Mouse (Mus musculus): Measurements from ENCODE around the gene Iqgap1. TPM values are rescaled to one million over a fixed set of nuclear protein-coding genes. Genes with fewer than 3 reads are reported as not detected.
A peak's percentile ranks its signal among the peaks of the same experiment; 100 is the strongest.

The Iqgap1 gene
- polyA plus RNA-seq, 1 experiment from 2014 or later, result 35.6 TPM

DNA sequence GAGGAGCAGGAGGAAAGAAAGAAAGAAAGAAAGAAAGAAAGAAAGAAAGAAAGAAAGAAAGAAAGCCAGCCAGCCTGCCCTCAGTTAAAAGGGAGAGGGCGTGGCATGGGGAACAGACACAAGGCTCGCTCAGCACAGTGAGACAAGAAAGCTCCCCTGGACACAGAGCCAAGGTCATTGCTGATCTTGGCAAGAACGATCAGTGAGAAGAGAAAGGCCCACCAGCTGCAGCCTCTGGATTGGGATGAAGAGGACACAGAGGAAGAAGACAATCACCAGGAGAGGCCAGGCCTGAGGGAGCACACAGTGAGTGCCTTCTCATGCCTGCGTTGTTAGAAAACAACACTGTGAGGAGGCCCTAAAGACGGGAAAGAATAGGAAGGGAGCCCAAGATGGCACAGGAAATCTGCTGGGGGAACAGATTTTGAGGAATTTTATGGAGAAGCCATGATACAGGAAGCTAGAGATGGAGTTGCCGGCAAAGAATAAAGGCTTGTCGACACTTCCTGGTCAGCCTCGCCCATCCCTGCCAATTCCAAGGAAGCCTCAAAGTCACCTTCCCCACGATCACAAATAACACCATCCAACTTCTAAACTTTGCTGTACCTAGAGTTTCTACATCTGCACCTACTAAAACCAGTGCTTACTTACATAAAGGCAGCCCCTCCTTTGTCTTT is 44.2 kb downstream of the Iqgap1 start:
- Histone ChIP-seq H3K27me3 (no peaks in the 10 kb centered on the region), H3K27ac (peak overlapping the region; percentile 83), H3K9ac (peak overlapping the region; percentile 11; the same call in 1 of the 2 replicates), H3K9me3 (replicated peaks) (no peaks in the 10 kb centered on the region), H3K4me3 (no peak overlapping the region), H3K4me1 (replicated peaks) (peaks cover 68% of the 10 kb centered on the region), H3K4me2 (0 out of 2 replicates have a peak overlapping the region, but pooled peaks have one; percentile 3), H3K36me3 (no peaks in the 10 kb centered on the region)
- ATAC-seq (replicated peaks; ENCODE audit: insufficient number of reproducible peaks, insufficient read depth, low FRiP score, low read depth), result peak; percentile 47; the same call in 1 of the 2 replicates
- 42% methylated on average over 9 of the region's 9 CpGs for WGBS

GRCm38 (mm10) chr7:80778958-80779669 is 46.7 kb downstream of the Iqgap1 start:
- peak overlapping the region; percentile 5; the same call in 1 of the 2 replicates for H3K4me2 ChIP-seq
- H3K4me1 ChIP-seq (replicated peaks), result peaks cover 68% of the 10 kb centered on the region
- H3K36me3 ChIP-seq, result no peaks in the 10 kb centered on the region
- H3K9ac ChIP-seq, result no peak overlapping the region
- no peaks in the 10 kb centered on the region for H3K27me3 ChIP-seq
- H3K4me3 ChIP-seq, result no peak overlapping the region
- 57% methylated on average over 12 of the region's 12 CpGs for WGBS
- peak overlapping the region; percentile 73 for H3K27ac ChIP-seq
- H3K9me3 ChIP-seq (replicated peaks), result no peaks in the 10 kb centered on the region
- peak; percentile 25; the same call in 1 of the 2 replicates for ATAC-seq (replicated peaks; ENCODE audit: insufficient number of reproducible peaks, insufficient read depth, low FRiP score, low read depth)

DNA sequence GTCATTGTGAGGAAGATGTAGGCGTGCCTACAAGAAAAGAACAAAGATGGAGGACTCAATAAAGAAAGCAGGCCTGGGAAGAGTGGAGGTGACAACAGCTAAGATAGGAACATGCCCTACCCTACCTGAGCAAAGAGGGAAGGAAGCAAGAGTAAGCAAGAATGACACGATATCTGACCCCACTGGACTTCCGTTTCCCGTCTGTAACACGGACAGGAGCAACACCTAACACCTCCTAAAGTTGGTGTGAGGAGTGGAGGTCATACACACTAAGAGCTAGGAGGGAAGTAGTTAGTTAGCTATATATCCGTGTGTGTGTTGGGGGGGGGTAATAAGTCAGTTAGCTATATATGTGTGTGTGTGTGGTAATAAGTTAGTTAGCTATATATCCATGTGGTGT is 47.4 kb downstream of the Iqgap1 start:
- 88% methylated on average over 6 of the region's 6 CpGs for WGBS
- no peaks in the 10 kb centered on the region for H3K36me3 ChIP-seq
- no peaks in the 10 kb centered on the region for H3K9me3 ChIP-seq (replicated peaks)
- H3K4me1 ChIP-seq (replicated peaks), result peaks cover 66% of the 10 kb centered on the region
- no peaks in the 10 kb centered on the region for H3K27me3 ChIP-seq
- H3K27ac ChIP-seq, result no peak overlapping the region
- no peak for ATAC-seq (replicated peaks; ENCODE audit: insufficient number of reproducible peaks, insufficient read depth, low FRiP score, low read depth)
- H3K9ac ChIP-seq, result no peak overlapping the region
- no peak overlapping the region for H3K4me3 ChIP-seq
- no peak overlapping the region for H3K4me2 ChIP-seq

GRCm38 (mm10) chr7:80777151-80777550 is 48.6 kb downstream of the Iqgap1 start:
- Histone ChIP-seq H3K9ac (no peak overlapping the region), H3K27me3 (no peaks in the 10 kb centered on the region), H3K4me2 (no peak overlapping the region), H3K36me3 (no peaks in the 10 kb centered on the region), H3K4me3 (no peak overlapping the region), H3K27ac (peak overlapping the region; percentile 67), H3K9me3 (replicated peaks) (no peaks in the 10 kb centered on the region), H3K4me1 (replicated peaks) (peaks cover 55% of the 10 kb centered on the region)
- ATAC-seq (replicated peaks; ENCODE audit: insufficient number of reproducible peaks, insufficient read depth, low FRiP score, low read depth), result no peak
- WGBS, result 28% methylated on average over 8 of the region's 8 CpGs

GRCm38 (mm10) chr7:80776090-80776489 is 49.7 kb downstream of the Iqgap1 start:
- Histone ChIP-seq H3K4me3 (no peak overlapping the region), H3K27ac (no peak overlapping the region), H3K27me3 (no peaks in the 10 kb centered on the region), H3K9ac (no peak overlapping the region), H3K4me2 (no peak overlapping the region), H3K4me1 (replicated peaks) (peaks cover 44% of the 10 kb centered on the region), H3K36me3 (no peaks in the 10 kb centered on the region), H3K9me3 (replicated peaks) (no peaks in the 10 kb centered on the region)
- ATAC-seq (replicated peaks; ENCODE audit: insufficient number of reproducible peaks, insufficient read depth, low FRiP score, low read depth), result no peak
- 93% methylated on average over 3 of the region's 3 CpGs for WGBS

- H3K36me3 ChIP-seq, result no peaks in the 10 kb centered on the region
- no peaks in the 10 kb centered on the region for H3K27me3 ChIP-seq
- peaks cover 42% of the 10 kb centered on the region for H3K4me1 ChIP-seq (replicated peaks)
- no peaks in the 10 kb centered on the region for H3K9me3 ChIP-seq (replicated peaks)
- no peak overlapping the region for H3K27ac ChIP-seq
- no peak overlapping the region for H3K4me2 ChIP-seq
- no peak for ATAC-seq (replicated peaks; ENCODE audit: insufficient number of reproducible peaks, insufficient read depth, low FRiP score, low read depth)
- H3K4me3 ChIP-seq, result no peak overlapping the region
- WGBS, result 75% methylated on average over 10 of the region's 10 CpGs
- no peak overlapping the region for H3K9ac ChIP-seq
Observed at GRCm38 (mm10) chr7:80775448-80775904, 50.3 kb downstream of the Iqgap1 start.

DNA sequence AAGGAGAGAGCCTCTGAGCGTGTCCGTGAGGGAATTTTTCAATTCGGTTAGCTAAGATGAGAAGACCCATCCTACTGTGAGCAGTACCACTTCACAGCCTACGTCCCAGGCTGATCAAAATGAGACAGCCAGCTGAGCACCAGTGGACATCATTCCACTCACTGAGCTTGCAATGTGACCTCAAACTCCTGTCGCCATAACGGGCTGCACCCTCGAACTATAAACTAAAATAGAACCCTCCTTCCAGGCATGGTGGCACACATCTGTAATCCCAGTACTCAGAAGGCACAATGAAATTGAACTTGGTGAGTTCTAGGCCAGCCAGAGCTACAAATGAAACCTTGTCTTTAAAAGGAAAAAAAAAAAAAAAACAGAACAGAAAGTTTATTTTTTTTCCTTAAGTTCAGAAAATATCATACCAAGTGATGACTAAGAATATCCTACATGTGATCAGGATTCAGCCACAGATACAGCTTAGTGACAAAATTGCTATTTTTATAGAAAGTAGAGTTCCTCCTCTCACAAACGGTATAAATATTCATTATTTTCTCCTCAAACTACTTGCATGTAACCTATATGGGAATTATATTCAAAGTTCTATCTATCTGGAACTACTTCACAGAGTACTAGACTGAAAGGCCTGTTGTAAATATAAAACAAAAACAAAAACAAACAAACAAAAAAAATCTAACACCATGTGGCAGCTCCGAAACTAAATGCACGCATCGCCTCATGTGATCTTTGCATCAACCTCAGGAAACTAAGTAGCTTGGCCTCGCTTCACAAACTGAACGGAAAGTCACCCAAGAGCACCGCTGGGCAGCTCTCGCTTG is 50.9 kb downstream of the Iqgap1 start:
- Histone ChIP-seq H3K4me1 (replicated peaks) (peaks cover 42% of the 10 kb centered on the region), H3K9ac (no peak overlapping the region), H3K4me2 (0 out of 2 replicates have a peak overlapping the region, but pooled peaks have one; percentile 9), H3K9me3 (replicated peaks) (no peaks in the 10 kb centered on the region), H3K27me3 (no peaks in the 10 kb centered on the region), H3K27ac (peak overlapping the region; percentile 73), H3K36me3 (no peaks in the 10 kb centered on the region), H3K4me3 (no peak overlapping the region)
- 84% methylated on average over 15 of the region's 15 CpGs for WGBS
- ATAC-seq (replicated peaks; ENCODE audit: insufficient number of reproducible peaks, insufficient read depth, low FRiP score, low read depth), result no peak; the same call in 1 of the 2 replicates

DNA sequence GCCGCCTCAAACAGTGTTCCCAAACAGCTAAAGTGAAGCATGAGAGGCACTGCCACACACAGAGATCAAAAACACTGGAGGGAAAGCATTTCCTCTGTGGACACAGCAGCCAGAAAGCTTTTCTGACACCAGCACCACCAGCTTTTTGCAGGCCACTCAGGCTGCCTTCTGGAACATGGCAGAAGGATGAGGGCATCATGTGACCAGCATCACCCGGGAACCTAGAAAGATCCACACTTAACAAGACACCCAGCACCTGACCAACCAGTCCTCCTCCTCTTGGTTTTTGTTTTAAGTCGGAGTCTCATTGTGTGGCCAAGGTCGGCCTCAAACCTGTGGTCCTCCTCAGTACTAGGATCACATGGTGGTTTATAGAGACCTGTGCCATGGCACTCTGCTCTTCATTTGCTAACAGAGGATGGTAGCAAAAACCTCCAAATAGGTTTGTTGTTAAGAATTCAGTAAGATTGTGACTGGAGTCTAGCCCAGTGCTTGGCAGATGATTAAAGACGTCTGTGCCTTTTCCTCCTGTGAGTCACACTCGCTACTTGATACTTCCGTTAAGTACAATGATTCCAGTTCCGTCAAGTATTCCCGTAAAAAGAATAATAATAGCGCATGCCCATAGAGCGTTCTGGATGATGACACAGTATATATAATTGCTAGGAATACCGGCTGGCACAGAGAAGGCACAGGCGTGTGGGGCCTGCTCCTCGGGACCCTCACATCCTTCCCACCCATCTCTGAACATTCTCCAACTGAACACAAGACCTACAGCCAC is 51.8 kb downstream of the Iqgap1 start:
- Histone ChIP-seq H3K4me2 (0 out of 2 replicates have a peak overlapping the region, but pooled peaks have one; percentile 9), H3K9me3 (replicated peaks) (no peaks in the 10 kb centered on the region), H3K27me3 (no peaks in the 10 kb centered on the region), H3K9ac (no peak overlapping the region), H3K4me3 (no peak overlapping the region), H3K27ac (peak overlapping the region; percentile 73), H3K4me1 (replicated peaks) (peaks cover 38% of the 10 kb centered on the region), H3K36me3 (no peaks in the 10 kb centered on the region)
- 54% methylated on average over 14 of the region's 14 CpGs for WGBS
- 0 out of 2 replicates have a peak, but pooled peaks have one; percentile 34 for ATAC-seq (replicated peaks; ENCODE audit: insufficient number of reproducible peaks, insufficient read depth, low FRiP score, low read depth)

- WGBS, result 100% methylated on average over 2 of the region's 2 CpGs
- no peak overlapping the region for H3K4me2 ChIP-seq
- H3K4me3 ChIP-seq, result no peak overlapping the region
- no peak overlapping the region for H3K9ac ChIP-seq
- no peak overlapping the region for H3K27ac ChIP-seq
- peaks cover 46% of the 10 kb centered on the region for H3K4me1 ChIP-seq (replicated peaks)
- ATAC-seq (replicated peaks; ENCODE audit: insufficient number of reproducible peaks, insufficient read depth, low FRiP score, low read depth), result no peak
- H3K36me3 ChIP-seq, result peaks cover 5% of the 10 kb centered on the region; the same call in 1 of the 2 replicates
- no peaks in the 10 kb centered on the region for H3K27me3 ChIP-seq
- no peaks in the 10 kb centered on the region for H3K9me3 ChIP-seq (replicated peaks)
Observed at GRCm38 (mm10) chr7:80770466-80770865, 55.3 kb downstream of the Iqgap1 start.

DNA sequence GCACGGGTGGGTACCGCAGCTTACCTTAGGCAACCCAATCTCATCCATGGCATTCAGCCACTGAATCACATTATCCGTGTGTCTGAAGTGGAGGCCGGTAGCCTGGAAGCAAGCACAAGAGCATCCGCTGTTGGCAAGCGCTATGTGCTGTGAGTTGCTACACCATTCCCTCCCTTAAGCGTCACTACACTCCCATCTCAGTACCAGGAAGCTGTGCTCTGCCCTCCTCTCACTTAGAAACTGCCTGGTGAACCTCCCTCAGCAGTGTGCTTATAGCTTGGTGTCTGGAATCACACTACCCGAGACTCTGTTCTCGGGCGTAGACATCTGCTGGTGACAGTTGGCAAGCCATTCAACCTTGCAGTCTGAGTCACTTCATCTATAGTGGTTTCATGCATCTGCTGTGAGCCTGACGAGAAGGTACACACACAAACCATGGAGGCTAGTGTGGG is 58.9 kb downstream of the Iqgap1 start:
- H3K4me3 ChIP-seq, result no peak overlapping the region
- H3K27me3 ChIP-seq, result no peaks in the 10 kb centered on the region
- peaks cover 5% of the 10 kb centered on the region; the same call in 1 of the 2 replicates for H3K36me3 ChIP-seq
- ATAC-seq (replicated peaks; ENCODE audit: insufficient number of reproducible peaks, insufficient read depth, low FRiP score, low read depth), result no peak
- H3K27ac ChIP-seq, result no peak overlapping the region
- H3K9me3 ChIP-seq (replicated peaks), result no peaks in the 10 kb centered on the region
- WGBS, result 77% methylated on average over 11 of the region's 11 CpGs
- H3K4me2 ChIP-seq, result no peak overlapping the region
- H3K4me1 ChIP-seq (replicated peaks), result peaks cover 60% of the 10 kb centered on the region
- H3K9ac ChIP-seq, result no peak overlapping the region

All from heart, embryonic 15.5 days (tissue).